Mouse (Mus musculus) olfactory bulb, adult 2 months (tissue): ENCODE data around the gene Gm3159. TPM values are rescaled to one million over a fixed set of nuclear protein-coding genes. Genes with fewer than 3 reads are reported as not detected.
"Not testable (repeated sequence)": the region's sequence is repeated elsewhere in the genome, so short reads cannot be mapped to it uniquely, and the experiment has no call there.

Experiments used
- H3K27ac ChIP-seq: fragments of 200-500 bp; 2 replicates; pipeline ENCODE4 v1.5.1; 2012; ENCODE audit warnings: low read depth, low read length; ENCODE audit not compliant: insufficient read depth
- H3K4me1 ChIP-seq: fragments of 200-500 bp; 2 replicates; pipeline ENCODE4 v1.6.1; 2012; ENCODE audit warnings: low read length; ENCODE audit not compliant: control insufficient read depth, insufficient read depth
- H3K4me3 ChIP-seq: fragments of 200-500 bp; 2 replicates; pipeline ENCODE4 v1.5.1; 2012; ENCODE audit warnings: mild to moderate bottlenecking, low read depth, low read length, moderate library complexity; ENCODE audit not compliant: insufficient read depth
- WGBS: fragments of 180-500 bp; shearing (Covaris S2); methylation state at CpG from one replicate; pipeline ENCODE4 v1.1.7; 2018; 5-methylcytosine and 5-hydroxymethylcytosine counted together
- polyA plus RNA-seq: library from polyadenylated mRNA; stranded (reverse); fragments of >200 nt; gene quantifications from 2 replicates; pipeline ENCODE4 v1.2.4, GENCODE M21; 2012; ENCODE audit warnings: low replicate concordance; ENCODE audit not compliant: missing spikeins, insufficient read depth, insufficient read length

Gm3159 gene
- not detected in 2 replicates for polyA plus RNA-seq

GRCm38 (mm10) chr14:4397226-4397625 is at the start of gene Gm3159:
Gene Gm3159 (plus strand): TSS chr14:4397526.
- 77% methylated on average over 2 of the region's 3 CpGs for WGBS
- H3K4me3 ChIP-seq, H3K27ac ChIP-seq, H3K4me1 ChIP-seq: not testable (repeated sequence)

- H3K27ac ChIP-seq, H3K4me1 ChIP-seq, H3K4me3 ChIP-seq: not testable (repeated sequence)
- 88% methylated on average over 3 of the region's 3 CpGs for WGBS
Measured at GRCm38 (mm10) chr14:4368991-4369390, 28.3 kb upstream of the Gm3159 start.

- H3K27ac ChIP-seq, H3K4me1 ChIP-seq, H3K4me3 ChIP-seq: not testable (repeated sequence)
- WGBS: 82% methylated on average over 3 of the region's 3 CpGs
Measured at GRCm38 (mm10) chr14:4369691-4370090, 27.6 kb upstream of the Gm3159 start.

GRCm38 (mm10) chr14:4377871-4378270 is 19.5 kb upstream of the Gm3159 start:
- not testable (repeated sequence) for H3K4me1 ChIP-seq, H3K27ac ChIP-seq, H3K4me3 ChIP-seq

- H3K4me1 ChIP-seq, H3K4me3 ChIP-seq, H3K27ac ChIP-seq: not testable (repeated sequence)
Measured at GRCm38 (mm10) chr14:4385606-4386005, 11.7 kb upstream of the Gm3159 start.

- not testable (repeated sequence) for H3K4me3 ChIP-seq, H3K27ac ChIP-seq, H3K4me1 ChIP-seq
- 94% methylated on average over 4 of the region's 6 CpGs for WGBS
Measured at GRCm38 (mm10) chr14:4392841-4393530, 4.3 kb upstream of the Gm3159 start.

- not testable (repeated sequence) for H3K4me1 ChIP-seq, H3K4me3 ChIP-seq, H3K27ac ChIP-seq
Measured at GRCm38 (mm10) chr14:4398624-4399023, 1.3 kb downstream of the Gm3159 start.

GRCm38 (mm10) chr14:4400115-4400789 is 2.9 kb downstream of the Gm3159 start:
- not testable (repeated sequence) for H3K4me1 ChIP-seq, H3K27ac ChIP-seq, H3K4me3 ChIP-seq
- 90% methylated on average over 5 of the region's 5 CpGs for WGBS

- H3K4me3 ChIP-seq, H3K4me1 ChIP-seq, H3K27ac ChIP-seq: not testable (repeated sequence)
- WGBS: 84% methylated on average over 5 of the region's 5 CpGs
Measured at GRCm38 (mm10) chr14:4401245-4401644, 3.9 kb downstream of the Gm3159 start.

GRCm38 (mm10) chr14:4403840-4404239 is 6.5 kb downstream of the Gm3159 start:
- not testable (repeated sequence) for H3K4me1 ChIP-seq, H3K4me3 ChIP-seq, H3K27ac ChIP-seq

GRCm38 (mm10) chr14:4409939-4410338 is 12.6 kb downstream of the Gm3159 start:
- 61% methylated on average over 1 of the region's 1 CpGs for WGBS
- not testable (repeated sequence) for H3K4me3 ChIP-seq, H3K4me1 ChIP-seq, H3K27ac ChIP-seq

- 2% methylated on average over 32 of the region's 59 CpGs for WGBS
- not testable (repeated sequence) for H3K27ac ChIP-seq, H3K4me1 ChIP-seq
- H3K4me3 ChIP-seq: peak within 1 kb of the TSS; percentile 30; the same call in 1 of the 2 replicates
Measured at GRCm38 (mm10) chr14:4414965-4415835, 17.9 kb downstream of the Gm3159 start, which contains the start of gene Gm3164. Gene Gm3164 (plus strand): TSS chr14:4415448.

GRCm38 (mm10) chr14:4430692-4431091 is 33.4 kb downstream of the Gm3159 start, which contains the start of gene Gm3173:
Gene Gm3173 (plus strand): TSS chr14:4430992.
- not testable (repeated sequence) for H3K27ac ChIP-seq, H3K4me3 ChIP-seq, H3K4me1 ChIP-seq
